Mouse (Mus musculus): ENCODE data around the gene Parva.

Parva gene

GRCm38 (mm10) chr7:112427357-112428157 is at the start of gene Parva:
TSS of gene Parva (plus strand) at chr7:112427505.
- peak; percentile 69 for DNase-seq

GRCm38 (mm10) chr7:112378056-112378455 is 49.2 kb upstream of the Parva start:
- DNase-seq = no peak

GRCm38 (mm10) chr7:112378476-112378875 is 48.8 kb upstream of the Parva start:
- no peak for DNase-seq

GRCm38 (mm10) chr7:112386521-112386920 is 40.8 kb upstream of the Parva start:
- no peak for DNase-seq

GRCm38 (mm10) chr7:112387876-112388275 is 39.4 kb upstream of the Parva start:
- no peak for DNase-seq

- DNase-seq = no peak
These were observed 38.9 kb upstream of the Parva start for GRCm38 (mm10) chr7:112388363-112388875.

GRCm38 (mm10) chr7:112389611-112390251 is 37.6 kb upstream of the Parva start:
- DNase-seq = no peak

- DNase-seq = no peak
These were observed 36.9 kb upstream of the Parva start for GRCm38 (mm10) chr7:112390252-112390936.

- DNase-seq = no peak
These were observed 36.2 kb upstream of the Parva start for GRCm38 (mm10) chr7:112390937-112391605.

- DNase-seq = no peak
These were observed 29.5 kb upstream of the Parva start for GRCm38 (mm10) chr7:112397786-112398185.

GRCm38 (mm10) chr7:112399425-112400170 is 27.7 kb upstream of the Parva start:
- DNase-seq = no peak

GRCm38 (mm10) chr7:112400175-112400574 is 27.1 kb upstream of the Parva start:
- DNase-seq = peak; percentile 75

GRCm38 (mm10) chr7:112405061-112405460 is 22.2 kb upstream of the Parva start:
- DNase-seq = no peak

GRCm38 (mm10) chr7:112405578-112405977 is 21.7 kb upstream of the Parva start:
- no peak for DNase-seq

GRCm38 (mm10) chr7:112407597-112407996 is 19.7 kb upstream of the Parva start:
- no peak for DNase-seq

GRCm38 (mm10) chr7:112409991-112410390 is 17.3 kb upstream of the Parva start:
- no peak for DNase-seq

GRCm38 (mm10) chr7:112413286-112413685 is 14.0 kb upstream of the Parva start:
- DNase-seq = no peak

- no peak for DNase-seq
These were observed 11.2 kb upstream of the Parva start for GRCm38 (mm10) chr7:112416058-112416526.

- DNase-seq = no peak
These were observed 10.4 kb upstream of the Parva start for GRCm38 (mm10) chr7:112416730-112417513.

- DNase-seq = no peak
These were observed 9.7 kb upstream of the Parva start for GRCm38 (mm10) chr7:112417598-112417997.

GRCm38 (mm10) chr7:112423438-112423837 is 3.9 kb upstream of the Parva start:
- no peak for DNase-seq
